Mouse (Mus musculus) heart, postnatal 4 days (tissue): ENCODE results near the gene Mfn1. TPM values are rescaled to one million over a fixed set of nuclear protein-coding genes. Genes with fewer than 3 reads are reported as not detected.
A peak's percentile ranks its signal among the peaks of the same experiment; 100 is the strongest.

ENCODE experiments used
- DNase-seq: peaks from one replicate; pipeline ENCODE4 v3.0.0; 2021
- total RNA-seq, 2 experiments: library from RNA; stranded (reverse); gene quantifications; 2 replicates each; pipeline ENCODE4 v1.2.3; 2021

The Mfn1 gene
- total RNA-seq, result 100 to 1,000 TPM; 296 to 314 TPM

DNA sequence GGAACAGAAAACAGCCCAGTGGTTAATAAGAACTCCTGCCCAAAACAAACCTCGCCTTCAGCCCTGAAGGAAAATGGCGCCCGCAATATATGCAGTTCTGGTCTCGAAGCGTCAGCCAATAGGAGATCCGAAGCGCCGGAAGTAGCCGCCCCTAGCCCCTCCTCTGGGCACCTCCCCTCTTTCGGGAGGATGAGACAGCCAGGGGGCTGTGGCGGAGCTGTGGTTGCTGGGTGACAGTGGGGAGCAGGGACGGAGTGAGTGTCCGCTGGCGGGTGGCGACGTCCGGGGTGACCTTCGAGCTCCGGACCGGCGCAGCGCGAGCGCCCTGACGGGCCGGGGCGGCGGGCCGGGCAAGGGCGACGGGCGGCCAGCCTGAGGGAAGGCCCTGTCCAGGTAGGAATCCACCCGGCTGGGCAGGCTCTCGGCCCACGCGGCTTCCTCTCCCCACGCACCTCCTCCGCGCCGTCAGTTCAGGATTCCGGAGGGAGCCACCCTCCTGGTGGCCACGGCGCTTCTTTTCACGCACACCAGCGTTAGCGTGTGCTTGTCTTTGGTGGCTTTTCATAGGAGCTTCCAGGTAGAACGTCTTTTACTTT, at the start of gene Mfn1:
Mfn1 (plus strand) TSS at position 163 of the 596 bp plus-strand sequence.
- peak; percentile 95 for DNase-seq

GRCm38 (mm10) chr3:32479961-32480360, 49.3 kb upstream of the Mfn1 start:
- DNase-seq, result no peak

DNA sequence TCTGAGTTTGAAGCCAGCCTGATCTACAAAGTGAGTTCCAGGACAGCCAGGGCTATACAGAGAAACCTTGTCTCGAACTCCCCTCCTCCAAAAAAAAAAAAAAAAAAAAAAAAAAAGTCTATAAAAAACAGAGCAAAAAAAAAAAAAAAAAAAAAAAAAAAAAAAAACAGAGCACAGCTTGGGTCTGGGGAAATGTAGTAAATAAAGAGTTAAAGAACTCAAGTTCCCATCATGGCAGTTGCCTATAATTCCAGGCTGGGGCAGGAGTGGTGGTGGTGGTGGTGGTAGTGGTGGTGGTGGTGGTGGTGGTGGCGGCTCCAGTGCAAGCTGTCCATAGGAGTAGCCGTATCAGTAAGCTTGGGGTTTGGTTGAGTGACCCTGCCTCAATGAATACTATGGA, 46.2 kb upstream of the Mfn1 start:
- no peak for DNase-seq

GRCm38 (mm10) chr3:32486543-32486942, 42.7 kb upstream of the Mfn1 start:
- DNase-seq, result no peak

DNA sequence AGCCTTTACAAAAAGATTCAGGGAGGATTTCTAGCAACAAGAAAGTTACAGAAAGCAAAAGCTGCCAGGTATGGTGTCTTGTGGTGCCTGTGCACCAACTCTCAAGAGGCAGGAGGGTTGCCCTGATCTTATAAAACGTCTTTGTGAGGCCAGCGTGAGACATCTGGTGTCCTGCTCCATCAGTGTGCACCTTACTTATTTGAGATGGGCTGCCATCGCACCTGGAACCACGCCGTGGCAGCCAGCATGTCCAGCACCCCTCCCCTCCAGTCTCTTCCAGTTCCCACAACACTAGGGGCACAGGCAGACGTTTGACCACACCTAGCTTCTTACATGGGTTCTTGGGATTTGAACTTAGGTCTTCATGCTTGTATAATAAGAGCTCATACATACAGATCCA, 41.1 kb upstream of the Mfn1 start:
- DNase-seq, result no peak

DNA sequence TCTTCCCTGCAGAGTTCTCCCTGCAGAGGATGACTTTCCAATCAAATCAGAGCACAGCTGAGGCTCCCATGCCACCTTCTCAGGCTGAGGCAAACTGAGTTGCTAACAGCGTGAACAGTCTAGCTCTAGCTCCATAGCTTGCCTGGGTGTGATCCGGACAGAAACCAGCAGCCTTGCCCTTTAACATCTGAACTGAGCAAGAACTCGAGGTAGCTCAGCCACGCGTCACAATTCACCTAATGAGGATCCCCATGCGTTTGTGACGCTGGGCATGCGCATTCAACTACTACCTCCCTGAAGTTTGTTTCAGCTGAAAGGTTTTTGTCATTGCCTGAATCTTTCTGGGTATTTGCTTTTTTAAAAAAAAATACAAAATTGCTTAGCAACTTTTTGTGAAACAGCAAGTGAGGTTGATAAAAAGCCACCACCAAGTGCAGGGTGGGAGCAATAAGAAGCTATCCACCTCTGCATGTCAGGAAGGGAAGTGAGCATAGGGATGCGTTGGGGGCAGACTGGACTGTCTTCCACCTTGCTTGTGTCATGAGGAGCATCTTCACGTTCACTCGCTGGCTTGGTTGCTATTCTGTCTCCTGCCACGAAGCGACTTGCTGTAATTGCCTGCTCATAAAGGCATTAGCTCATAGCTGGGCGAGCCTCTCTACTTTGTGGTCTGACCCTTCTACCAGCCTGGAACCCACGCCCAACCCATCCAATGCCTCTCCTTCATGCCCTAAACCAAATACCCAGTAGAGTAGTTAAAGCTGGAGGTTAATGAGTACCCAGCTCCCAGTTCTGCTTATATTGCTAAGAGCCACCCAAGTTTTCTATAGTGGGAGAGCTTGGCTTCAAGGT, 39.0 kb upstream of the Mfn1 start:
- DNase-seq, result no peak

DNA sequence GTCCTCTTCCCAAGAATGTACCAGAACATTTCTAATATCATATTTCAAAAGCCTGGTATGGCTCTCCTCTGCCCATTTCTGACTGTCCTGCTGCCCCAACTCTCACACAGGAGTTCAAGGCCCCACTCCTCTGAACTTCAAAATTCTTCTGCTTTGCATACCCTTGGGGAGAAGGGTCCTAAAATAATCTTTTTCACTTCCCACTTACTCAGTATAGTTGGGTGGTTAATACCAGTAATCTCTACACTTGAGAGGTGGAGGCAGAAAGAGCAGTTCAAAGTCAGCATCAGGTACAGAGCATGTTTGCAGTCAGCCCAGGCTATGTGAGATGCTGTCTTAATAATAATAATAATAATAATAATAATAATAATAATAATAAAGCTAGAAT, 38.3 kb upstream of the Mfn1 start:
- no peak for DNase-seq

DNA sequence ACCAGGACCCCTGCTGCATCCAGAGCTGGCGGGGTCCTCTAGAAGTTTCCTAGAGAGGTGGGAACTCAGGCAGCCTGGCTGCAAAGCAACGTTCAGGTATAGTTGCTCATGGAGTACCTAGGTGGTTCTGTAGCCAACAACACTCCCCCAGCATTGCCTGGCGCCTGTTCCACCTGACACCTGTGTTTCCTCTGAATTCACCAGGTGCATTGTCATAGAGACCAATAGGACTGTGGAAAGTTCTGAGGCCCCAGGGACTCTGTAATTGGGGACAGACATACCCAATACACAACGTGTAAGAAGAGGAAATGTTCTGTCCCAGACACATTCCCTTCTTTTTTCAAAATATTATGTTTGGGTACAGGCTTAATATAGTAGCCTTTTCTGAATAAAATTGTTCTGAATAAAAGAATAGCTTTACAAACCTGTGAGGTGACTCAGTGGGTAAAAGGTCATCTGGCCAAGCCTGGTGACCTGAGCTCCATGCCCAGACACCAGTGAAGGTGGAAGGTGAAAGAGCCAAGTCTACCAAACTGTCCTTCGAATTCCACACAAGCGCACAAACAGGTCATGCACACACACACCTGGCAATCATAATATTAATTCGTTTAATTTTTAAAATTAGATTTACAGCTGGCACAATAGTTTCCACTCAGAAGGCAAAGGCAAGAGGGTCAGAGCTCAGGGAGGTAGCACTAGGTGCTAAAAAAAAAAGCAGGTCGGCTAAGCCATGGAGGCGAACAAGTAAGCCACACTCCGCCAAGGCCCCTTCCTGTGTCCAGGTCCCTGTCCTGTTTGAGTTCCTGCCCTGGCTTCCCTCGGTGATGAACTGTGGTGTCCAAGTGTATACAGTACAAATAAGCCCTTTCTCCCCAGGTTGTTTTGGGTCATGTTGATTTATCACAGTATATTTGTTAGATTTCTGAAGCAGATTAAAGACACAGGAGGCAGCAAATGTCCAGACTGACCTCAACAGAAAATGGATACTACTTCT, 36.9 kb upstream of the Mfn1 start, which contains the start of gene Kcnmb3:
Kcnmb3 (minus strand) TSS at position 135 of the 994 bp plus-strand sequence.
- no peak for DNase-seq

DNA sequence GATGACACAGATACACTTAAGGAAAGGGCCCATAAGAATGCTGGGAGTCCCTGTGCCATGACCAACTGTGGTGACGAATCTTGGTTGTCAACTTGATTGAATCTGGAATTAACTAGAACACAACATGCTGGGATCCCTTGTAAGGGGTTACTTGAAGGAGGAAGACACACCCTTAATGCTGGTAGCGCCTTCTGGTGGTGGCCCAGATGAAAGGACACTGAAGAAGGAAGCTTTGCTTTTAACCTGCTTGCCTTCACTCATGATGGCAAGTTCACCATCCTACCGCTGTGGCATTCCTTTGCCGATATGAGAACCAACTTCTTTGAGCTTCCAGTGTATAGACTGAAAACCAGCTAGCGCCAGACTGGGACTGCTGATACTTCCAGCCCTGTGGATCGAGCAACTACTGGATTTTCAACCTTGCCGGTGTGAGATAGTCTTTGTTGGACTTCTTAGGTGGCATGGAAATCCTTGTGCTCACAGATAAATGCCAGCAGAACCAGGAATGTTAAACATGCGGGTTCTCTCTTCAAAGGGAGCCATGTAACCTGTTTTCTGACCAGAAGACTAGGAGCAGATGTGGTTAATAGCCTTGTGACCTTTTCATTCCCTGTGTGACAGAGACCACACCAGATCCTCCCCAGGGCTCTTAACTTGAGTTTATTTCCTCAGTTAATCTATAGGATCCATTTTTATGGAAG, 34.7 kb upstream of the Mfn1 start:
- DNase-seq, result peak; percentile 18

DNA sequence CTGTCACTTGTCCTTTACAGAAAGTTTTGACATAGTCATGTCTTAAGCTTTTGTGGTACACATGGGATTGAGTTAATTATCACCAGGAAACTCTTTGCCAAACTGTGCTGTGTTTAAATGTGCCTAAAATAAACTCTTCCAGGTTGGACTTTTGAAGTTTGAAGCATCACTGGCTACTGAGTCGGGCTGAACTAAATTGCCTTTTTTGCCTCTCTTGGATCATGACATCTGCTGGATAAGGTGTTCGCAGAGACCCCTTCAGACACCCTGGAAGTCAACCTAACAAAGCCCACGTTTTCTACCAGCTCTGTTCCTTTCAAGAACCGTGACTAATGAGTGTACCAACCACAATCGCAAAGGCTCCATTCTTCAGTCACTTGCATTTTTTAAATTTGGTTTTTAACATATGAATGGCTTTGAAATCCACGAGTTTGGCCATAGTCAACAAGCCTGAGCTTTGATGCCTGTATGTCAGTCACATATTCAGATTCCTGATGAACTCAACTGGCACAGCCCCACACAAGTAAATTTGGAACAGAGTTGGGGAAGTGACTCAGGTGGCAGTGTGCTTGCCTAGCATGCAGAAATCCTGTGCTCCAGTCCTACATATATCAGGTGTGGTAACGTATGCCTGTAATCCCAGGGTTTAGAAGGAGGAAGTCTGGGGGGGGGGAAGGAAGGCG, 34.0 kb upstream of the Mfn1 start:
- DNase-seq, result no peak

GRCm38 (mm10) chr3:32495856-32496710, 33.2 kb upstream of the Mfn1 start:
- no peak for DNase-seq

GRCm38 (mm10) chr3:32496711-32497070, 32.6 kb upstream of the Mfn1 start:
- no peak for DNase-seq

- no peak for DNase-seq
These were observed 28.9 kb upstream of the Mfn1 start for GRCm38 (mm10) chr3:32500346-32500745.

GRCm38 (mm10) chr3:32505841-32506240, 23.4 kb upstream of the Mfn1 start:
- no peak for DNase-seq

- no peak for DNase-seq
These were observed 22.7 kb upstream of the Mfn1 start for GRCm38 (mm10) chr3:32506366-32507225.

DNA sequence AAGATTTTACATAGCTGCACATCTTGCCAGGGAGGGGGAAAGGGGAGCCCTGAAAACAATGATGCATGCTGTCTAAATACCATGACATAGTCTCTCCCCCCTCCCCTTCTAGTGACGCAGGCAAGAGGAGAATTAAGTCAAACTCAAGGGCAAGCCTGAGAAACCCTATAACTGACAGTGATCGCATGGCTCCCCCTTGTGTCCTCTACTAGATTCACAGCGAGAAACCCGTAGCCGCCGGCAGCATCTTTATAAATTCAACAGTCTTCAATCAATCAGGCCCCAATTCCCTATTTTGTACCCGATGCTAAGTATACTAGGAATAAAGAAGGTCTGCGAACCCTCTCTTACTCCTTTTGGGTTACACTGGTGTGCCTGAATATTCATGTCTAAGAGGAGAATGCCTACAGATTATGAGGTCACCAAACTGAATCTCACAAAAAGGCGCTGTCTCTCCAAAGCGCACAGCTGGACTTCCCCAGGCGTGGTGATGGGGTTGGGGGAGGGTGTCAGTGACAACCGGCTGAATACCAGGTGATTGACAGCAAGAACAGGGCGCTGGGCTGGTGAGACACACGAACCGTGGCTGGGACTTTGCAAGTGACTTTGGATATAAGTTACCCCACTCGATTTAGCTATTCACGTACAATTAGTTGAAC, 20.5 kb upstream of the Mfn1 start:
- DNase-seq, result peak; percentile 77

- no peak for DNase-seq
These were observed 19.5 kb upstream of the Mfn1 start, which contains the start of gene Zfp639 for GRCm38 (mm10) chr3:32509496-32510374. Gene Zfp639, plus strand, starts transcription at chr3:32510259.
